Mouse (Mus musculus) liver, embryonic 11.5 days (tissue): ENCODE results near the gene Epn2. TPM values are rescaled to one million over a fixed set of nuclear protein-coding genes. Genes with fewer than 3 reads are reported as not detected.

Experiments
- polyA plus RNA-seq: library from polyadenylated mRNA; unstranded; fragments of >200 nt; fragmentation: Nextera tagmentation; extraction: Ambion mirVana; gene quantifications from 2 replicates; pipeline ENCODE4 v1.2.1, GENCODE M21; 2014

Gene Epn2
- polyA plus RNA-seq, 1 experiment from 2014 or later: 9.2 TPM

Other genes starting within 250 kb of the Epn2 start
- 0.07 TPM in 1 of 2 replicates, not detected in the other for gene Slc47a2, start 236.8 kb downstream of the Epn2 start, polyA plus RNA-seq
- 1.4 TPM in 2 replicates for gene Slc47a1, start 201.3 kb downstream of the Epn2 start, polyA plus RNA-seq
- 0.27 and 0.34 TPM in 2 replicates for gene Rnf112, start 125.6 kb downstream of the Epn2 start, polyA plus RNA-seq
- 36.5 and 39.1 TPM in 2 replicates for gene Mfap4, start 94.3 kb downstream of the Epn2 start, polyA plus RNA-seq
- 25.1 and 27.6 TPM in 2 replicates for gene Mapk7, start 85.3 kb downstream of the Epn2 start, polyA plus RNA-seq
- 10.2 and 11.1 TPM in 2 replicates for gene B9d1, start 74.5 kb downstream of the Epn2 start, polyA plus RNA-seq
- gene Grap, start 73.6 kb upstream of the Epn2 start, polyA plus RNA-seq: 9.5 and 9.9 TPM in 2 replicates
- gene Fam83g, start 104.4 kb upstream of the Epn2 start, polyA plus RNA-seq: 5.0 and 5.5 TPM in 2 replicates
- not detected in 2 replicates for gene Slc5a10, start 141.1 kb upstream of the Epn2 start, polyA plus RNA-seq
- 15.4 and 15.7 TPM in 2 replicates for gene Prpsap2, start 182.4 kb upstream of the Epn2 start, polyA plus RNA-seq